Mouse (Mus musculus) CH12.LX (cell line): ENCODE results near the gene Kif5c.

ENCODE experiments used
- CTCF ChIP-seq, 2 experiments: IDR thresholded peaks in 1 of 2; conservative IDR thresholded peaks in 1 of 2; 2 replicates each; pipeline ENCODE4 v1.5.1; 2011 to 2012; ENCODE audit warnings: low read depth in 2 of 2, low read length in 2 of 2, improper control_type of control experiment in 1 of 2, inconsistent platforms in 1 of 2, mild to moderate bottlenecking in 1 of 2, moderate library complexity in 1 of 2
- EP300 ChIP-seq: IDR thresholded peaks from 2 replicates; pipeline ENCODE4 v1.6.1; 2011; ENCODE audit warnings: low read length, improper control_type of control experiment
- JUN ChIP-seq: IDR thresholded peaks from 2 replicates; pipeline ENCODE4 v1.6.1; 2011; ENCODE audit warnings: low read depth, mild to moderate bottlenecking, low read length, improper control_type of control experiment, moderate library complexity; ENCODE audit not compliant: insufficient read depth
- MYC ChIP-seq: IDR thresholded peaks from 2 replicates; pipeline ENCODE4 v1.6.1; 2011; ENCODE audit warnings: low read depth, mild to moderate bottlenecking, improper control_type of control experiment, low read length
- POLR2A ChIP-seq: IDR thresholded peaks from 2 replicates; pipeline ENCODE4 v1.6.1; 2011; ENCODE audit warnings: low read depth, mild to moderate bottlenecking, improper control_type of control experiment, low read length
- POLR2AphosphoS2 ChIP-seq: IDR thresholded peaks from 2 replicates; pipeline ENCODE4 v1.6.1; 2011; ENCODE audit warnings: low read depth, low read length, improper control_type of control experiment
- TBP ChIP-seq: conservative IDR thresholded peaks from 2 replicates; pipeline ENCODE4 v1.6.1; 2011; ENCODE audit warnings: low read depth, low read length, improper control_type of control experiment
- USF2 ChIP-seq: conservative IDR thresholded peaks from 2 replicates; pipeline ENCODE4 v1.6.1; 2011; ENCODE audit warnings: low read depth, low read length, improper control_type of control experiment
- ZKSCAN1 ChIP-seq: IDR thresholded peaks from 2 replicates; pipeline ENCODE4 v1.6.1; 2012; ENCODE audit warnings: low read depth, inconsistent platforms, low read length, improper control_type of control experiment, borderline replicate concordance

GRCm38 (mm10) chr2:49682754-49683153 lies 63.7 kb downstream of the Kif5c start:
- TF ChIP-seq CTCF (conservative IDR thresholded peaks at IDR 0.05 in 1 of 2, IDR thresholded peaks at IDR 0.05 in 1 of 2; ENCODE audit: low read depth in 2 of 2, low read length in 2 of 2) (no peak), TBP (no peak), JUN (no peak), POLR2AphosphoS2 (no peak), MYC (no peak), EP300 (no peak), USF2 (no peak), POLR2A (no peak), ZKSCAN1 (no peak)
